Mouse (Mus musculus) skeletal muscle tissue, postnatal 0 days (tissue): Measurements from ENCODE around the gene Nlrp4c. TPM values are rescaled to one million over a fixed set of nuclear protein-coding genes. Genes with fewer than 3 reads are reported as not detected.

Experiments used
- polyA plus RNA-seq: library from polyadenylated mRNA; unstranded; fragments of >200 nt; fragmentation: Nextera tagmentation; extraction: Ambion mirVana; gene quantifications from 2 replicates; pipeline ENCODE4 v1.2.1, GENCODE M21; 2015

Gene Nlrp4c
- polyA plus RNA-seq = not detected in 2 replicates

DNA sequence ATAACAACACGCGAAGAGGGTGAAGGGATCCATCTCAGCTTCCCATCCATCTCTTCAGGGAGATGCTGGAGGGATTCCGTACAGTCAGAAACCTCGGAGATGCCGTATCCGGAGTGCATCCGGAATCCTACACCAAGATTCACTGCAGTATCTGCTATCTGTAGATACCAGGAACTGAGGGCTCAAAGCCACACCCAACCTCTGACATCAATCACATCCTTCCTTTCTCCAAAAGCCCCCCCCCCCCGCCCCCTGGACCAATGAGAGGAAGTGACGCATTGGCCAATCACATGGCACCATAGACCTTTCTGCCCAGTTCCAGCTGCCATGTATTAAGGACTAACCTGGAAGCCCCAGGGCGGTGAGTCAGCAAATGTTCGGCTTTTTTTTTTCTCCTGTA lies at the start of gene Nlrp4c:
TSS of gene Nlrp4c (plus strand) at position 301 of the 400 bp plus-strand sequence.

DNA sequence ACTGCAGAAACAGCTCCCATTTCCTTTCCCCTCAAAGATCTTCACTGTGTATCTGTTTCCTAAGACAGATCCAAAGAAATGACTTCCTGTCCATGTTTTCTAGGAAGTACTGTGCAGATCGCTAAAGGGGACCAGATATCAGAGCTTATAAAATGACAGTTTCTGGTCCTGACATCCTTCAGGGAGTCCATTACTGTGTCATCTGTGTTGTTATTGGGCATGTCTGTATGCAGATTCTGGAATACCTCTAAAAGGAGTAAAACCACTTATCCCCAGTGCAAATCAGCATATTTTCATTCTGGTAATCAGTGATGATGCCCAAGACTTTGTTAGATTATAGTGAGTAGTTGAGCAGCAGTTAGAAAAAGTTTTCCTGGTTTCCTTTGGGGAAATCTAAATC lies 34.1 kb upstream of the Nlrp4c start, which contains the start of gene Vmn1r65:
TSS of gene Vmn1r65 (minus strand) at position 101 of the 400 bp plus-strand sequence.

Other genes with a start within 250 kb of the Nlrp4c start
- gene Vmn1r63, start 239.7 kb upstream of the Nlrp4c start, polyA plus RNA-seq = not detected in 2 replicates
- gene Vmn1r64, start 160.6 kb upstream of the Nlrp4c start, polyA plus RNA-seq = not detected in 2 replicates
- gene Vmn1r65, start 34.2 kb upstream of the Nlrp4c start, polyA plus RNA-seq = not detected in 2 replicates
- 43.3 and 47.8 TPM in 2 replicates for gene Zfp787, start 110.8 kb downstream of the Nlrp4c start, polyA plus RNA-seq
- 19.3 and 22.9 TPM in 2 replicates for gene Zfp444, start 127.1 kb downstream of the Nlrp4c start, polyA plus RNA-seq
- not detected in 2 replicates for gene Galp, start 151.9 kb downstream of the Nlrp4c start, polyA plus RNA-seq
- not detected in 2 replicates for gene Zscan5b, start 177.1 kb downstream of the Nlrp4c start, polyA plus RNA-seq
- not detected in 2 replicates for gene Epp13, start 207.5 kb downstream of the Nlrp4c start, polyA plus RNA-seq
- gene Zfp667, start 241.4 kb downstream of the Nlrp4c start, polyA plus RNA-seq = 7.5 and 11.8 TPM in 2 replicates